Mouse (Mus musculus): ENCODE results near the gene Gpr137. TPM values are rescaled to one million over a fixed set of nuclear protein-coding genes. Genes with fewer than 3 reads are reported as not detected.
"Not testable (repeated sequence)": the region's sequence is repeated elsewhere in the genome, so short reads cannot be mapped to it uniquely, and the experiment has no call there.

Gpr137 gene
- not detected in 2 replicates for polyA plus RNA-seq (2012; ENCODE audit: insufficient read depth, insufficient read length, low replicate concordance, missing spikeins)

DNA sequence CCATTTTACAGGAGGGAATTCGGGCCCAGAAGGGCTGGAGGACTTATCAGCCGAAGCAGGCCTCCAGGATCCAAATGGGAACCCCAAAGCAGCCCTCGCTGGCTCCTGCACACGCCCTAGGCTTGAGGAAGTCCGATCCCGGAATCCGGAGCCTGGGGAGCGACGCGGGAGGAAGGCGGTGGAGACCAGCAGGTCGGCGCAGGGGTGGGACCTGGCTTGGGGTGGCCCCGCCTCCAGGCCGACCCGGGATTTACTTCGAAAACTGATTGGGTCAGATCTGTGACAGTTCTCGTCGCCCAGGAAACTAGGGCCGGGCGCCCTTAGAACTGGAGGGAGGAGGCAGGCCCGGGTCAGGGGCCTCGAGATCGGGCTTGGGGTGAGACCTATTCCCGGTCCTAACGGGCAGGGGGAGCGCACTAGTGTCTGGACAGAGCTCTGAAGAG, at the start of gene Gpr137:
Gpr137 (minus strand) TSS at position 232 of the 443 bp plus-strand sequence.
- Histone ChIP-seq H3K4me3 (ENCODE audit: insufficient read depth, low read depth, low read length) (peak within 1 kb of the TSS; percentile 87), H3K27ac (ENCODE audit: insufficient read depth, low read depth, low read length) (peak within 1 kb of the TSS; percentile 63), H3K4me1 (ENCODE audit: control insufficient read depth, insufficient read depth, low read length) (peaks cover 28% of the 10 kb centered on the region)
- peak; percentile 58 for TF ChIP-seq POLR2A (IDR thresholded peaks at IDR 0.05; ENCODE audit: insufficient read depth, low read depth, low read length)
- TF ChIP-seq CTCF (IDR thresholded peaks at IDR 0.05; ENCODE audit: insufficient read depth, low read depth, low read length): no peak
- under 1% methylated on average over 27 of the region's 27 CpGs for WGBS

DNA sequence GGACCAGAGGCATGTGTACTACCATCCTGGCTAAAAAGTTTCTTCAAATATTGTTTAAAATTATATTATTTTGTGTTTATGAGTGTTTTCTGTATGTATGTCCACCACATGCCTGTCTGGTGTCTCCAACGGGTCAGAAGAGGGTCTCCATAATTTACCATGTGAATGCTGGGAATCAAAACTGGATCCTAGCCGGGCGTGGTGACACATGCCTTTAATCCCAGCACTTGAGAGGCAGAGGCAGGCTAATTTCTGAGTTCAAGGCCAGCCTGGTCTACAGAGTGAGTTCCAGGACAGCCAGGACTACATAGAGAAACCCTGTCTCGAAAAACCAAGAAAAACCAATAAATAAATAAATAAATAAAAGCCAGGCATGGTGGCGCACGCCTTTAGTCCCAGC, 48.9 kb upstream of the Gpr137 start:
- H3K4me1 ChIP-seq (ENCODE audit: control insufficient read depth, insufficient read depth, low read length): peaks cover 31% of the 10 kb centered on the region
- WGBS: 93% methylated on average over 6 of the region's 6 CpGs

GRCm38 (mm10) chr19:6990712-6991111, 48.4 kb upstream of the Gpr137 start:
- WGBS: 89% methylated on average over 6 of the region's 6 CpGs
- no peak overlapping the region for H3K27ac ChIP-seq (ENCODE audit: insufficient read depth, low read depth, low read length)
- TF ChIP-seq CTCF (IDR thresholded peaks at IDR 0.05; ENCODE audit: insufficient read depth, low read depth, low read length) (no peak), POLR2A (IDR thresholded peaks at IDR 0.05; ENCODE audit: insufficient read depth, low read depth, low read length) (no peak)
- H3K4me3 ChIP-seq (ENCODE audit: insufficient read depth, low read depth, low read length): no peak overlapping the region
- peaks cover 34% of the 10 kb centered on the region for H3K4me1 ChIP-seq (ENCODE audit: control insufficient read depth, insufficient read depth, low read length)

More for the DNA sequence above, 48.9 kb upstream of the Gpr137 start:
- H3K4me3 ChIP-seq (ENCODE audit: insufficient read depth, low read depth, low read length); H3K27ac ChIP-seq (ENCODE audit: insufficient read depth, low read depth, low read length): not testable (repeated sequence)

- Histone ChIP-seq H3K4me3 (ENCODE audit: insufficient read depth, low read depth, low read length) (no peak overlapping the region), H3K27ac (ENCODE audit: insufficient read depth, low read depth, low read length) (no peak overlapping the region), H3K4me1 (ENCODE audit: control insufficient read depth, insufficient read depth, low read length) (peaks cover 21% of the 10 kb centered on the region)
- no peak for TF ChIP-seq CTCF (IDR thresholded peaks at IDR 0.05; ENCODE audit: insufficient read depth, low read depth, low read length)
- TF ChIP-seq POLR2A (IDR thresholded peaks at IDR 0.05; ENCODE audit: insufficient read depth, low read depth, low read length): no peak
- WGBS: 90% methylated on average over 8 of the region's 8 CpGs
These were observed 47.0 kb upstream of the Gpr137 start for GRCm38 (mm10) chr19:6989251-6989650.

- 2% methylated on average over 8 of the region's 8 CpGs for WGBS
- Histone ChIP-seq H3K4me3 (ENCODE audit: insufficient read depth, low read depth, low read length) (peak overlapping the region; percentile 74), H3K4me1 (ENCODE audit: control insufficient read depth, insufficient read depth, low read length) (peaks cover 16% of the 10 kb centered on the region), H3K27ac (ENCODE audit: insufficient read depth, low read depth, low read length) (peak overlapping the region; percentile 61)
- TF ChIP-seq POLR2A (IDR thresholded peaks at IDR 0.05; ENCODE audit: insufficient read depth, low read depth, low read length) (no peak), CTCF (IDR thresholded peaks at IDR 0.05; ENCODE audit: insufficient read depth, low read depth, low read length) (no peak)
These were observed 45.6 kb upstream of the Gpr137 start for GRCm38 (mm10) chr19:6987904-6988285.

GRCm38 (mm10) chr19:6987061-6987903, 45.0 kb upstream of the Gpr137 start, which contains the start of gene Vegfb:
Gene Vegfb (minus strand): TSS chr19:6987651.
- WGBS: under 1% methylated on average over 82 of the region's 85 CpGs

GRCm38 (mm10) chr19:6985951-6986708, 43.9 kb upstream of the Gpr137 start:
- Histone ChIP-seq H3K4me1 (ENCODE audit: control insufficient read depth, insufficient read depth, low read length) (peaks cover 13% of the 10 kb centered on the region), H3K4me3 (ENCODE audit: insufficient read depth, low read depth, low read length) (no peak overlapping the region), H3K27ac (ENCODE audit: insufficient read depth, low read depth, low read length) (peak overlapping the region; percentile 55; the same call in 1 of the 2 replicates)
- 77% methylated on average over 10 of the region's 10 CpGs for WGBS
- TF ChIP-seq POLR2A (IDR thresholded peaks at IDR 0.05; ENCODE audit: insufficient read depth, low read depth, low read length) (no peak), CTCF (IDR thresholded peaks at IDR 0.05; ENCODE audit: insufficient read depth, low read depth, low read length) (no peak)

More at GRCm38 (mm10) chr19:6987061-6987903, 45.0 kb upstream of the Gpr137 start, which contains the start of gene Vegfb:
- TF ChIP-seq CTCF (IDR thresholded peaks at IDR 0.05; ENCODE audit: insufficient read depth, low read depth, low read length) (no peak), POLR2A (IDR thresholded peaks at IDR 0.05; ENCODE audit: insufficient read depth, low read depth, low read length) (no peak)
- peaks cover 13% of the 10 kb centered on the region for H3K4me1 ChIP-seq (ENCODE audit: control insufficient read depth, insufficient read depth, low read length)
- peak within 1 kb of the TSS; percentile 74 for H3K4me3 ChIP-seq (ENCODE audit: insufficient read depth, low read depth, low read length)
- H3K27ac ChIP-seq (ENCODE audit: insufficient read depth, low read depth, low read length): peak within 1 kb of the TSS; percentile 61

DNA sequence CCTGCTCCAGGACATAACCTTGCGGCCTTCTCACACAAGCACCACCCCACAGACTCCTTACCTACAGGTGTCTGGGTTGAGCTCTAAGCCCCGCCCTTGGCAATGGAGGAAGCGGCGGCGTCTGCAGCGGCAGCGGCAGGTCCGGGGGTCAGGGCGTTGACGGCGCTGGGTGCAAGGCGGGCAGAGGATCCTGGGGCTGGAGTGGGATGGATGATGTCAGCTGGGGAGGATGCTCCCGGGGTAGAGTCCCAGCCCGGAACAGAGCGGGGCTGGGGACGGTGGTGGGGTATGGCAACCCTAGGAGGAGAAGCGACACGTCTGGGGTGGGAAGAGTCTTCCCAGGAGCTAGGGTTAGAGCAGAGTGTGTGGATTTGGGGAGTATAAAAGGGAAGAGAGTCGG, 43.0 kb upstream of the Gpr137 start:
- WGBS: 92% methylated on average over 19 of the region's 19 CpGs
- no peak for TF ChIP-seq CTCF (IDR thresholded peaks at IDR 0.05; ENCODE audit: insufficient read depth, low read depth, low read length)
- TF ChIP-seq POLR2A (IDR thresholded peaks at IDR 0.05; ENCODE audit: insufficient read depth, low read depth, low read length): no peak
- H3K27ac ChIP-seq (ENCODE audit: insufficient read depth, low read depth, low read length): no peak overlapping the region

GRCm38 (mm10) chr19:6983621-6984020, 41.3 kb upstream of the Gpr137 start:
- Histone ChIP-seq H3K27ac (ENCODE audit: insufficient read depth, low read depth, low read length) (no peak overlapping the region), H3K4me1 (ENCODE audit: control insufficient read depth, insufficient read depth, low read length) (peaks cover 20% of the 10 kb centered on the region), H3K4me3 (ENCODE audit: insufficient read depth, low read depth, low read length) (no peak overlapping the region)
- WGBS: 45% methylated on average over 5 of the region's 5 CpGs
- TF ChIP-seq CTCF (IDR thresholded peaks at IDR 0.05; ENCODE audit: insufficient read depth, low read depth, low read length) (no peak), POLR2A (IDR thresholded peaks at IDR 0.05; ENCODE audit: insufficient read depth, low read depth, low read length) (no peak)

More for the DNA sequence above, 43.0 kb upstream of the Gpr137 start:
- peaks cover 13% of the 10 kb centered on the region for H3K4me1 ChIP-seq (ENCODE audit: control insufficient read depth, insufficient read depth, low read length)
- H3K4me3 ChIP-seq (ENCODE audit: insufficient read depth, low read depth, low read length): no peak overlapping the region

Data from olfactory bulb, adult 2 months (tissue).